Mouse (Mus musculus): ENCODE data around the gene Ttn.

DNA sequence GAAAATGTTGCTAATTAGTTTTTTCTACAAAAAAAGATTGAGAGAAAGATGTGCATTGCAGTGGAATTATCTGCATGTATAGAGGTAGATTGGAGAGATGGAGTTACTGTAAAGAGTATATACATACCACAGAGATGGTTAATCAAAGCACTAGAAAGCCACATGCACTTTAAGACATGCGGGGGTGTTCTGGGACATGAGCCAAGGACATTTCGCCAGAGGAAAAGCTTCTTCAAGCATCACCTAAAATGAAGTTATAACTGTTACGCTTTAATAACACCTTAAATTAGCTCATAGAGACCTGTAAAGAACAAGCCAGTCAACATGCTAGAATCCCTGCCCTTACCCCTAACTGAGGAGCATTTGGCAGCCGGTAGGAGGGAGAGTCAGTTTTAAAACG lies 315.1 kb downstream of the Ttn start:
- TF ChIP-seq POLR2A (IDR thresholded peaks at IDR 0.05; ENCODE audit: insufficient read depth, low read depth, low read length) (no peak), CTCF (IDR thresholded peaks at IDR 0.05; ENCODE audit: insufficient read depth, low read depth, low read length) (no peak)
